ENCODE assay signal across 8 mouse cellular contexts in genomic region chr4:44012376-44013367, GRCm38 (mm10). TPM values are rescaled to one million over a fixed set of nuclear protein-coding genes. Genes with fewer than 3 reads are reported as not detected.
DNase-seq lines count a peak whose midpoint lies in the region; ATAC-seq lines count a peak whose summit lies in the region.

No protein-coding gene starts in this region.

- DNase-seq in T-cell, adult 2 months (ENCODE audit: low spot score) = peak; percentile 90
- DNase-seq in cerebellum, postnatal 36 days = peak; percentile 91 to 92
- DNase-seq in frontal cortex, postnatal 36 days (ENCODE audit: low spot score in 2 of 2) = peak; percentile 93 to 94
- DNase-seq in left cerebral cortex, adult 18-20 months (ENCODE audit: low spot score in 2 of 2) = peak; percentile 90 to 94
- peak; percentile 98 for DNase-seq in right cerebral cortex, adult 18-20 months
- DNase-seq in urinary bladder, postnatal 10 days (ENCODE audit: low spot score) = peak; percentile 54

- peak overlapping the region; percentile 93 for H3K4me2 ChIP-seq in hindbrain, embryonic 16.5 days (ENCODE audit: low read length)

- peak; percentile 99 for ATAC-seq in hindbrain, embryonic 16.5 days

- no peaks in the 10 kb centered on the region for H3K36me3 ChIP-seq in hindbrain, embryonic 16.5 days (ENCODE audit: control insufficient read depth, insufficient read depth, low read length)
- 0 out of 2 replicates have a peak, but pooled peaks cover 3% of the 10 kb centered on the region for H3K36me3 ChIP-seq in macrophage (ENCODE audit: inconsistent target)

- peaks cover 21% of the 10 kb centered on the region for H3K4me1 ChIP-seq in hindbrain, embryonic 16.5 days (ENCODE audit: control insufficient read depth, insufficient read depth, low read depth, low read length)

- H3K9me3 ChIP-seq in hindbrain, embryonic 16.5 days (ENCODE audit: control insufficient read depth, low read length) = no peaks in the 10 kb centered on the region

- WGBS in hindbrain, embryonic 16.5 days = under 1% methylated on average over 76 of the region's 77 CpGs
- under 1% methylated on average over 77 of the region's 77 CpGs for WGBS in macrophage (ENCODE audit: missing documents)

- H3K4me3 ChIP-seq in hindbrain, embryonic 16.5 days (ENCODE audit: low read length) = peak overlapping the region; percentile 96
- peak overlapping the region; percentile 94 for H3K4me3 ChIP-seq in macrophage (ENCODE audit: inconsistent target)

- H3K27ac ChIP-seq in hindbrain, embryonic 16.5 days (ENCODE audit: low read depth, low read length) = peak overlapping the region; percentile 80
- H3K27ac ChIP-seq in macrophage = peak overlapping the region; percentile 90

- no peaks in the 10 kb centered on the region for H3K27me3 ChIP-seq in hindbrain, embryonic 16.5 days (replicated peaks; ENCODE audit: control insufficient read depth, insufficient read depth, low read length)

- H3K9ac ChIP-seq in hindbrain, embryonic 16.5 days (ENCODE audit: low read depth, low read length) = peak overlapping the region; percentile 90

- H3K79me2 ChIP-seq in macrophage (ENCODE audit: inconsistent target) = peaks cover 63% of the 10 kb centered on the region

RNA-seq across cellular contexts. Expression of gene Clta, which starts 8.4 kb away (rescaled TPM):
- polyA plus RNA-seq in hindbrain, embryonic 16.5 days (2015; fragmentation: Nextera tagmentation; extraction: Ambion mirVana) = 332 and 364 TPM in 2 replicates
- 100 to 1,000 TPM; 291 to 294 TPM for total RNA-seq in left cerebral cortex, adult 18-20 months (2021)
- 100 to 1,000 TPM in 4 of 26 experiments, 10 to 100 TPM in 22; 43.3 to 129 (median 74.1) TPM for total RNA-seq in macrophage (2018; cell fraction: chromatin; rRNA removed)
- 1,000 to 10,000 TPM in 1 of 26 experiments, 100 to 1,000 TPM in 25; 474 to 1,048 (median 650) TPM for total RNA-seq in macrophage (2018; cell fraction: cytosol; rRNA removed)
- 100 to 1,000 TPM; 108 to 364 (median 196) TPM for total RNA-seq in macrophage (2018; cell fraction: nucleus; rRNA removed)
- polyA plus RNA-seq in macrophage (2018) = 719 to 1,119 TPM (median 1,119 TPM) in 3 replicates

RNA-seq across cellular contexts. Expression of gene Ccin, which starts 29.4 kb away (rescaled TPM):
- not detected in 2 replicates for polyA plus RNA-seq in hindbrain, embryonic 16.5 days (2015; fragmentation: Nextera tagmentation; extraction: Ambion mirVana)
- total RNA-seq in left cerebral cortex, adult 18-20 months (2021) = not detected
- not detected for total RNA-seq in macrophage (2018; cell fraction: chromatin; rRNA removed)
- not detected for total RNA-seq in macrophage (2018; cell fraction: cytosol; rRNA removed)
- under 1 TPM in 1 of 26 experiments, not detected in 25; 0.29 TPM for total RNA-seq in macrophage (2018; cell fraction: nucleus; rRNA removed)
- polyA plus RNA-seq in macrophage (2018) = not detected in 3 replicates

RNA-seq across cellular contexts. Expression of gene Glipr2, which starts 55.5 kb away (rescaled TPM):
- polyA plus RNA-seq in hindbrain, embryonic 16.5 days (2015; fragmentation: Nextera tagmentation; extraction: Ambion mirVana) = 32.5 and 39.4 TPM in 2 replicates
- 1 to 10 TPM; 3.1 to 4.1 TPM for total RNA-seq in left cerebral cortex, adult 18-20 months (2021)
- total RNA-seq in macrophage (2018; cell fraction: chromatin; rRNA removed) = 10 to 100 TPM in 2 of 26 experiments, 1 to 10 TPM in 14, under 1 TPM in 5, not detected in 5; 0.31 to 18.3 (median 1.9) TPM
- 10 to 100 TPM in 6 of 26 experiments, 1 to 10 TPM in 20; 1.8 to 14.4 (median 7.5) TPM for total RNA-seq in macrophage (2018; cell fraction: cytosol; rRNA removed)
- total RNA-seq in macrophage (2018; cell fraction: nucleus; rRNA removed) = 10 to 100 TPM in 4 of 26 experiments, 1 to 10 TPM in 17, under 1 TPM in 3, not detected in 2; 0.48 to 20.8 (median 5.3) TPM
- 1.7 to 2.7 TPM (median 2.0 TPM) in 3 replicates for polyA plus RNA-seq in macrophage (2018)

Comparison
In these comparisons a context has a peak if more than half of its experiments do, and no peak if none do; other contexts are left out.
1. Peak in every context shown above with its lines: DNase-seq, ATAC-seq, H3K4me3 ChIP-seq and H3K27ac ChIP-seq.